Mouse (Mus musculus): ENCODE results near the gene Olfr1440. TPM values are rescaled to one million over a fixed set of nuclear protein-coding genes. Genes with fewer than 3 reads are reported as not detected.

Olfr1440 gene
- not detected for total RNA-seq (2021)

DNA sequence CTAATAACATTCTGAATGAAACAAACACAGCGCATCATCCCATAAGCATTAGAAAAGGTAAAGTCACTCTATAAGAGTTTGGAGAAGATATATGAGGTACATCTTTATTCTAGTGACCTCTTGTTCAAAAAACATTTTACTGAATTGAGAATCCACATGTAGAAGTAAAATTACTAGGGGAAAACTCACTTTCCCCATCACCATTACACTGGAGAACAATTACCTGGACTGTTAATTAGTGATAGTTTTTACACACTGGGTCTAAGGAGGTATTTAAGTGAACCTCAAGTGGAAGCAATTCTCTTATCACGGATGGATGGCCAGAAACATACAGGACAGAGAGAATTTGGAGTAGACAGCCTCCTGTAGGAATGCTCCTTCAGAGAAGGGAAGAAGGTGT, at the start of gene Olfr1440:
Gene Olfr1440, plus strand, starts transcription at position 301 of the 400 bp plus-strand sequence.
- intact Hi-C loops (cut with DNase I) = no loop called here
- no peak for DNase-seq (ENCODE audit: low spot score in 2 of 2)

DNA sequence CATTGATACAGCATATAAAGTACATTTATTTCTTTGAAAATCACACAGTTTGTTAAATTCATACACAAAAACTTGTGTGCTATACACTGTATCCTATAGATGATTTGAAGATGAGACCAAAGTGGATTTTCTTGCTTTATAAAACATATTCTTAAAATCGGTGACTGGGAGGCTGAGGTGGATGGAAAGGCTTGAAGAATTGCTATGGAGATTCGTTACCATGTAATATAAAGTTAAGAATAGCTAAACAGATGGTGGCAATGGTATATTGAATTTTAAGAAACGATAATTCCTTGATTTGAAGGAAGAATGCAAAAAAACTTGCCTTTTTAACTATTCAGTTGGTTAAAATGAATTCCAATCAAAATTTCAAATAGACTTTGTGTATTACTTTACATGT, 14.1 kb upstream of the Olfr1440 start:
- intact Hi-C loops (cut with DNase I) = no loop called here
- no peak for DNase-seq (ENCODE audit: low spot score in 2 of 2)

DNA sequence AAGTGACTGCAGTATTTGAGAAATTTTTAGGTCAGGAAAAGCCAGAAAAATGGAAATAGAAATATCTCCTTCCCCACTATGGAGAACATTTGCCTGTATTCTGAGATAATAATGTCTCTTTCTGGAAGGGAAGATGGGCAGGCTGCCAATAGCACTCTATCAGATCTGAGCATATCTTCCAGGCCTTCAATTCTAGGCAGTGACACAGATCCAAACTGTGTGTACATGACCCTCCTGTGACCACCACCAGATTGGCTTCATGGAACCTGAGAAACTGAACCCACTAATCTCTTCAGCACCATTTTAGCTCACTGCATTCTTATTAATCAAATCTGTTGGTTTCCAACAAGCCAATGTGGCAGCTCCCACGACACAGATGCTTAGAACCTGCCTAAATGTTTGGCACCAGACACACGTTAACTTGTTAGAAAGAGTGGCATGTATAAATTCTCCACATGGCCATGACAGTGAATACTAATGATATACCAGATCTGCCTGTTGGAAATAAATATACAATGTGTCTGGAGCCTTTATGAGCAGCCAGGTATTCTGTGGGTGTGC, 12.5 kb upstream of the Olfr1440 start:
- intact Hi-C loops (cut with DNase I) = no loop called here
- DNase-seq (ENCODE audit: low spot score in 2 of 2) = peak; percentile 15 to 25

DNA sequence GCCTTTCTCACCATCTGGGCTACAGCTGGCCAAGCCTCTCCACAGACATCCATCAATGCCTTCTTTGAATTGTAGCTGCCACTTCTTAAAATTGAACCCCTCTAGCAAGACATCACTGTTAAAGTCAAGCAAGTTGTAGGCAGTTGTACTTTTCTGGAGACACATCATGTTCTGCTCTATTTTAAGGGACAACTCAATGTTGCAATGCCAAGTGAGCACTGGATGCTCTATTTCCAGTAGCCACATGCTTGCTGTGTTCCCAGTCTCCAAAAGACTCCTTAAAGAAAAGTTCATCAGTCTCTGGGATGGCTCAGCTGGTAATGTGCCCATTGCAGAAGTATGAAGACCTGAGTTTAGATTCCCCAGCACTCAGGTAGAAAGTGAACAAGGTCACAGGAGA, 26.7 kb downstream of the Olfr1440 start:
- no peak for DNase-seq (ENCODE audit: low spot score in 2 of 2)
- intact Hi-C loops (cut with DNase I) = loop anchor here (10.0 kb wide), 1 partner anchor 279 kb away; no protein-coding TSS in a partner anchor

DNA sequence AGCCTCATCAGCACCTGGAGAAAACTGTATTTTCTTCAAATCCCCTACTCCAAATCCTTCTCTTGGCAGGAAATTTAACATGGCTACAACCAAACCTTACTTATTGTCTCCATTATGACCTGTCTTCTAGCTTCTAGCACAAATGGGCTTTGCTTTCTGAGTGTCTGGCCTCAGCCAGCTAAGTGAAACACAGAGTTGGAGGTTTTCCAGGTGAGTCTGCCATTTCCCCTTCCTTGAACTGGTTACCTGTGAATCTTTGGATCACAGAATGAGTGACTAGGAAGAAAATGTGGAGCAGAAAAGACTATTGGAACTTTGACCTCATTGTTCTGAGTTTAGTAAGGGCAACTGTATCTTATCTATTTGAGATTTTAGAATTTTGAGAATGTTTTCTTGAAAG, 30.3 kb downstream of the Olfr1440 start, which contains the start of gene Olfr1441:
Gene Olfr1441, plus strand, starts transcription at position 73 of the 400 bp plus-strand sequence.
- no peak for DNase-seq (ENCODE audit: low spot score in 2 of 2)
- intact Hi-C loops (cut with DNase I) = loop anchor here (10.0 kb wide), 1 partner anchor 283 kb away; no protein-coding TSS in a partner anchor

DNA sequence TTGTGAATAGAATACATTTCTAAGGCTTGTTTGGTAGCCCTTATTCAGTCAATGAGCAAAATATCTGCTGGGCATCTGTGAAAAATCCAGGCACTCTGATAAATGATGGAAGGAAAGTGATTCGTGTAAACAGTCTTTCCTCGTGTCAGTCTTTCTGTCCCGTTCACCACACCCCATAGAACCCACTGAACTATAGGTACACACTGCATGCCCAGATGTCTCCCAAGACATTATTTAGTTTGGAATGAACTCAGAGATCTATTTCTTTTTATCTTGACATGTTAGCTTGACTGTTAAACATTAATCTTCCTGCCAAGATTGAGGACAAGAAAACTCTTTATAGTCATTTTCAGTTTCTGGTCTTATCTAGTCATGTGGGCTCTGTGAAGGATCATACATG, 31.2 kb downstream of the Olfr1440 start:
- DNase-seq (ENCODE audit: low spot score in 2 of 2) = no peak
- intact Hi-C loops (cut with DNase I) = loop anchor here (10.0 kb wide), 1 partner anchor 284 kb away; no protein-coding TSS in a partner anchor

DNA sequence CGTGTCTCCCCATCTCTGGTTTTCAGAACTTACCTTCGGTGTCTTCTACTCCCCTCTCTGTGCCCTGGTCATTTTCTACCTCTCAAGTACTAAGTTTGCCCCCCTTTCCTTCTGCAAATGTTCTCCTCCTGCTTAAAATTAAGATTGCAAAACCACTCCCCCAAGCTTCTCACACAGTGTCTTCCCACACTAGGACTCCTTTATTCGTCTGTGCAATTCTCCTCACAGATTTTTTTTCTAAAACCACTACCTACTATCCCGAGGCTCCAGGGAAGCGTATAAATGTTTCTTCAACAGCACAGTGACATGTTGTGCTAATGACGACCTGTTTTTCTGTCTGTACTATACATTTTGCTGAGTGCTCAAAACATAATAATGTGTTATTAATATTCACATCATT, 33.5 kb downstream of the Olfr1440 start:
- intact Hi-C loops (cut with DNase I) = no loop called here

DNA sequence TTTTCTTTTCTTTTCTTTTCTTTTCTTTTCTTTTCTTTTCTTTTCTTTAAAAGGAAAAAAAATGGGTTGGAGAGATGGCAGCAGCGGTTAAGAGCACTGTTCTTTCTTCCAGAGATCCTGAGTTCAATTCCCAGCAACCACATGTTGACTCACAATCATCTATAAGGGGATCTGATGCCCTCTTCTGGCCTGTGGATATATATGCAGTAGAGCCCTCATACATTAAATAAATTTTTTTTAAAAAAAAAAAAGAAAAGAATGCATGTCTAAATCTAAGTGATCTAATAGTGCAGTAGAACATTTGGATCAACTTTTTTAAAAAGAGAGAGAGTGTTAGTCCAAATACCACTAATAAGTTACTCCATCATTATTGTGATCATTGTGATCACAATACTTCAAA, 34.6 kb downstream of the Olfr1440 start:
- intact Hi-C loops (cut with DNase I) = no loop called here
- no peak for DNase-seq (ENCODE audit: low spot score in 2 of 2)

More for the DNA sequence above, 33.5 kb downstream of the Olfr1440 start:
- no peak for DNase-seq (ENCODE audit: low spot score in 2 of 2)

DNA sequence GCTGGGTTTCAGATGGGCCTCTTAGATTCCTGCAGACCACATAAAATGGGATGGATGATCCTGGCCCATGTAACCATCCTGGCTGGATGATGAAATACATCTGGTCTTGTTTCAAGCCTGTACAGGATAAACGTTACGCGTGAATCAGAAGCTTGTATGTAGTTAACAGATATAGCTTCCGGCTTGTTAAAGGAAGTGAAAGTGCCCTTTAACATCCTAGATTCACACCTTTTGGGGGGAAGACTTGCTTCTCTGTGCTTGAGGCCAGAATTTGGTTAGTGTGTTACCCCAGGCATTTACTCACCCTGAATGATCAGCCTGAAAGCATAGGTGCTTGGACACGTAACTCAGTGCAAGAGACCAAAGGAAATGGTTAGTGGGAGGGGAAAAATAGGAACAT, 40.0 kb downstream of the Olfr1440 start:
- intact Hi-C loops (cut with DNase I) = no loop called here

DNA sequence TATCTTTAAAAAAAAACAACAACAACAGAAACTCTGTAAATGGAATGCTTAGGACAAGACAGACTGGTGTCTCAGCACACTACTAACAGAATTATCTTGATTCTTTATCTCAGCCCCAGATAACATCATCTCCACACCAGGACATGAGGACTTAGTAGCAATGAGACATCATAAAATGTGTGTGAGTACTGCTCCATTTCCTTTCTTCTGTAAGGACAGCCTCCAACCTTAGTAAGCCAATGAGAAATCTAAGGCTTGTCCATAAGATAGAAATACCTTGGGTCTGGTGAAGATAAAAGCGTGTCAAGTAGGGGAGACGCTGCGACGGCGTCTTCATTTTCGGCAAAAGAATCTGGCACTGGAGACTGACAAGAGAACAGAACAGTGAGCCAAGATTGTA, 40.5 kb downstream of the Olfr1440 start, which contains the start of gene Pfpl:
Gene Pfpl, plus strand, starts transcription at position 301 of the 400 bp plus-strand sequence.
- intact Hi-C loops (cut with DNase I) = no loop called here
- DNase-seq (ENCODE audit: low spot score in 2 of 2) = no peak

More for the DNA sequence above, 40.0 kb downstream of the Olfr1440 start:
- no peak for DNase-seq (ENCODE audit: low spot score in 2 of 2)

DNA sequence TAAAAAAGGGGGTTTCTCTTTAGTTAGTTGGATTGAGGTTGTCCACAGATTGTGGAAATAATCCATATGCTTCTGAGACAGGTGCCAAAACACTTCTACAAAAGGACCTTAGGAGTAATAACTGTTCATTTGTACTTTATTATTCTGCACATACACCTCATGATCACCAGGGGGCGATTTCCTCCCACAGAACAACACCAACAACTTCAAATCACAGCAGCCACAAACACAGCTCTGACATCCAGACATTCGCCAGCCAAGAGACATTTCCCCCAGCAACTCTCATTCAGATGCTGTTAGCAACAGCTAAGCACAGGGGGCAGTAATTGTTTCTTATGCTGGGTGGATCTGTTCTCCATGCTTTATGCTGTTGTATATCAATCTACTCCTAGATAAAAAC, 46.0 kb downstream of the Olfr1440 start:
- no peak for DNase-seq (ENCODE audit: low spot score in 2 of 2)
- intact Hi-C loops (cut with DNase I) = loop anchor here (10.0 kb wide), 1 partner anchor 162 kb away; the partner anchor contains the start of gene Gm4952

DNA sequence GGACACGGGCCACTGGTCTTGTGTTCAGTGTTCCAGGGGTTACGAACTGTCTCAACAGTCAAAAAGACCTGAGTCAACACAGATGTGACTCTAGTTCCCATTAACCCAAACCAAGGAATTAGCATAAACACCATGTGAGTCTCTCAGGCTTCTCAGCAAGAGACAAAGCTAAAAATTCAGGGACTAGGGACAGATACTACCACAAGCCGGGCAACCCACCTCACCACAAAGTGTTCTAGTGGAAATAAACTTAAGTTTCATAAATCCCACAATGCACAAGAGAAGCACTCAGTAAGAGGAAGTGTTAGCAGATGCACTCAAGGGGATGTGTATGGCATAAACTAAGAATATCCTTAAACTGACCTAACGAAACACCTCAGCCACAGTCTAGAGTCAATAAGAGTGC, 47.9 kb downstream of the Olfr1440 start:
- no peak for DNase-seq (ENCODE audit: low spot score in 2 of 2)
- intact Hi-C loops (cut with DNase I) = loop anchor here (10.0 kb wide), 1 partner anchor 160 kb away; the partner anchor contains the start of gene Gm4952

DNA sequence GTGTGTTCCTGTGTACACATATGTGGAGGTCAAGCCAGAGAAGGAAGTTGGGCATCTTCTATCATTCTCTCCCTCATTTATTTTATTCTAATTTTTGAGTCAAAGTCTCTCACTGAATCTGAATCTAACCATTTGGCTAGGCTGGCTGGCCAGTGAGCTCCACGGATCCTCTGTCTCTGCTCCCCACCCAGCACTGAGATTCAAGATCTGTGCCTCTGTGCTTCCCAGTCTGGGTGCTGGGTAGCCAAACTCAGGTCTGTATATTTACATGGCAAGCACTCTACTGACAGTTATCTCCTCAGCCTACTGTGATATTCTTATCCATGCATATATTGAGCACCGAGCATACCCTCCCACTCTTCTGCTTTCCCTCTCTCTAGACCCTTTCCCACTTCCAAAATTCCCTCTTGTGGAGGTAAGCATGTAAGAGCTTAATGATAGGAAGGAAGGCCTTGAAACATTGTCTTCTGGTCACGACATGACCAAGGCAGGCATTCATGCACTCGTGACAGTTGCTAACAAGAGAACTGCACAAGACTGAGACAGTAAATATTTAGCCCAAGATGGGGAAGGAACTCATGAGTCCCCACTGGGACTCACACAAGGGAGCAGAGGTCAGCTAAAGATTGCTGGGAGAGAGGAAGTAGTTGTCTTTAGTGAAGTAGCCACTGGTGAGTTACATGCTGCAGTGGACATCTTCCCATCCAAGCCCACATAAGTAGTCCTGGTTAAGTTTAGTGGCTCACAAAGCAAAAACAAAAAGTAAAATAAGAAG, 48.9 kb downstream of the Olfr1440 start:
- DNase-seq (ENCODE audit: low spot score in 2 of 2) = no peak
- intact Hi-C loops (cut with DNase I) = loop anchor here (10.0 kb wide), 1 partner anchor 159 kb away; the partner anchor contains the start of gene Gm4952

DNA sequence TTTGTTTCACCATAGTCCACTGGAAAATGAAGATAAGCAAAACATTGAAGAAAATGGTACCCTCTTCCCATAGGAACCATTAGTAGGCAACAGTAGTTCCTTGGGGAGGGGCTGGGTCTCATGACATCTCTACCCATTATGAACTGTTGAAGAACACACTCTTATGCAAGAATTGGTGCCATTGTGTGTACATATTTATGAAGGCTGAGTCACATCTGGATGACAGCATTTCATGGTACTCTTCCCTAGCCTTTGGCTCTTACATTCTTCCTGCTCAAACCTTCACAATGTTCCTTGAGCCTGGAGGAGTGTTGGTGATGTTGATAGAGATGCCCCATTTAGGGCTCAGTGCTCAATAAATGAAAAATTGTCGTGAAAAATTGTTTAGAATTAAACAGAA, 52.5 kb downstream of the Olfr1440 start:
- DNase-seq (ENCODE audit: low spot score in 2 of 2) = no peak
- intact Hi-C loops (cut with DNase I) = loop anchor here (10.0 kb wide), 1 partner anchor 155 kb away; the partner anchor contains the start of gene Gm4952

DNA sequence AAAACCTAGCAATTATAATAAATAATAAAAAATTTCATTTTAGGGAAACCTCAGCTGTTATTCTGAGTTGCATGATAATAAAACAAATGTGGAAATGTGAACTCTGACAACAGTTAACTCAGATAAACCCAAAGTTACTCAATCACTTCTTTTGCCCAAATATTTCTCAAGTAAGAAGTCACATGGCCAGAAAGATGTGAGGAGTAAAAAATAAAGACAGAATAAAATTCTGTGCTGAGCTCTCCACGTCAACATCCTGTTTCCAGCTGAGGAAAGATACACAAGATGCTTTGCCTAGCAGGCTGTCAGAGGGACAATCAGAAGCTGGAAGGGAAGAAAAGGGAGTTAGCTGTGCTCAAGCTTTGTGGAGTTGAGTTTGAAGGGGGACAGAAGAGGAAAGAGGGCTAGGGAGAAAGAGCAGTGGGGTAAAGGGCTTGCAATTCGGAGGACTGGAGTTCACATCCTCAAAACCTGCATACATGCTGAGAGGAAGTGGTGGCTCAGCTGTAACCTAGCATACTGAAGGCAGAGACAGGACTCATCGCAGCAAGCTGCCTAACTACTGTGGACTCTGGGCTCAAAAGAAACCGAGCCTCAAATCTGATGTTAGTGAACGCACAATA, 53.1 kb downstream of the Olfr1440 start:
- no peak for DNase-seq (ENCODE audit: low spot score in 2 of 2)

DNA sequence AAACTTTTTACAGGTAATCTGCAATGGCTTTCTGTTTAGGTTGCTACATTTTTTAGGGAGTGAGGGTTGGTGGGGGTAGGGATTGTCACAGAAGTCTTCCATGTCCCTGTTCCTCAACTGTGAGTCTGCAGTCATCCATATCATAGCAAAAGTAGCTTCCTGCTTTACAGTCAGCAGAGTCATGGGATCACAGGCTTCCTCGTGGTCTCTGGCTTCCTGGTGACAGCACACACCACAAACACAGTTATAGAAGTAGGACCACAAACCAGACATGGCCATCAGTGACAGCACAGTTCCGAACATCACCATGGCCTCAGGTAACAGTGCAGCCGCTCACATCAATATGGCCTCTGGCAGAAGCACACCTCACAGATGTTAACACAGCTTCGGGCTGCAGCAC, 55.5 kb downstream of the Olfr1440 start:
- intact Hi-C loops (cut with DNase I) = no loop called here
- DNase-seq (ENCODE audit: low spot score in 2 of 2) = no peak

More for the DNA sequence above, 53.1 kb downstream of the Olfr1440 start:
- intact Hi-C loops (cut with DNase I) = no loop called here

DNA sequence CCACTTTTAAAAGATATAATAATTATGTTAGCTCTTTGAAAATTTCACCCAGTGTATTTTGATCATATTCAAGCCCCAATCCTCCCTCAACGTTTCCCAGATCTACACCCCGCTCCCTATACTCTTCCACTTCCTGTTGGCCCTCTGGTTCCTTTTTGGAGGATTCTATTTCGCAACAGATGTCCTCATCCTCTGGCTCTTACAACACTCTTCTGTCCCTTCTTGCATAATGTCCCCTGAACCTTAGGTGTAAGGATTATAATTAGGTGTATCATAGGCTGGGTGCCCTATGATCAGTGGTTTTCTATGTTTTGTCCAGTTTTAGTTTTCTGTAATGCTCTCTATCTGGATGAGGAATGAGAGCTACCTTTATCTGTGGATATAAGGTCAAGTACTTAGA, 57.9 kb downstream of the Olfr1440 start:
- intact Hi-C loops (cut with DNase I) = no loop called here
- no peak for DNase-seq (ENCODE audit: low spot score in 2 of 2)
